Mouse (Mus musculus) ES-E14 (cell line): ENCODE data around the gene Emp3.

ENCODE experiments used
- CHD2 ChIP-seq: IDR thresholded peaks from 2 replicates; pipeline ENCODE4 v1.6.1; 2014; ENCODE audit warnings: mild to moderate bottlenecking, low read depth, low read length, inconsistent platforms
- MAFK ChIP-seq: IDR thresholded peaks from 2 replicates; pipeline ENCODE4 v1.6.1; 2014; ENCODE audit warnings: mild to moderate bottlenecking, low read depth, low read length, inconsistent platforms; ENCODE audit not compliant: insufficient read depth

GRCm38 (mm10) chr7:45939836-45940235 lies 18.6 kb upstream of the Emp3 start:
- TF ChIP-seq CHD2 (no peak), MAFK (no peak)
